Mouse (Mus musculus): ENCODE results near the gene Arid1a. TPM values are rescaled to one million over a fixed set of nuclear protein-coding genes. Genes with fewer than 3 reads are reported as not detected.
A peak's percentile ranks its signal among the peaks of the same experiment; 100 is the strongest.

Arid1a gene
- polyA plus RNA-seq, 1 experiment from 2014 or later, result 21.2 TPM

DNA sequence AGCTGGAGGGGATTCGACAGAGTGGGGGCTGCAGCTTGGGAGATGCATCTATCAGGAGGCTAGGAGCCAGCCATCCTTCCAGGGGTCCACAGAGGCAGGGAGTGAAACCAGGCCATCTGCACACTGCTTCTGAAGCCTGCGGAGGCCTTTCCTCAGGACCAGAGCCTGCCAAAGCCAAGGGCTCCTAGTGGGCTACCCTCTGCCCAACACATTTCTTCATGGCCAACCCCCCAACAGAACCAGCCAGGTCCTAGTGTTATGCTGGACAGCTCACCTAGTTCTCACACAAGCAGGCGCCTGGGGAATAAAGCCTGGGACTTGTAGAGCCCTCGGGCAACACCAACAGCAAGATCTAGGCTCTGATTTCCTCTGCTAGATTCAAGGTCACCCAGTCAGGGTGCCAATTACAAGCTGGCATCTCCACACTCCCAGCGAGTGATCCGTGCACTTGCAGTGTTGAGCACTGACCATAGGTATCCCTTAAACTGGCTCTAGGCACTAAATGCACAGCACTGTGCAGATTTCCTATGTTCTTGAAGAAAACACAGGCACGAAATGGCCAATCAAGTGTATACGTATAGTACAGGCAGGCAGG, 126.1 kb downstream of the Arid1a start:
- Histone ChIP-seq H3K36me3 (peaks cover 16% of the 10 kb centered on the region), H3K4me1 (peaks cover 35% of the 10 kb centered on the region), H3K4me2 (0 out of 2 replicates have a peak overlapping the region, but pooled peaks have one; percentile 82), H3K9ac (peak overlapping the region; percentile 10; the same call in 1 of the 2 replicates), H3K27ac (replicated peaks) (no peak overlapping the region), H3K9me3 (no peaks in the 10 kb centered on the region), H3K4me3 (no peak overlapping the region), H3K27me3 (replicated peaks) (no peaks in the 10 kb centered on the region)
- no peak for ATAC-seq (ENCODE audit: extremely low read depth, insufficient number of reproducible peaks, low FRiP score, low TSS enrichment)
- WGBS, result 82% methylated on average over 8 of the region's 8 CpGs

DNA sequence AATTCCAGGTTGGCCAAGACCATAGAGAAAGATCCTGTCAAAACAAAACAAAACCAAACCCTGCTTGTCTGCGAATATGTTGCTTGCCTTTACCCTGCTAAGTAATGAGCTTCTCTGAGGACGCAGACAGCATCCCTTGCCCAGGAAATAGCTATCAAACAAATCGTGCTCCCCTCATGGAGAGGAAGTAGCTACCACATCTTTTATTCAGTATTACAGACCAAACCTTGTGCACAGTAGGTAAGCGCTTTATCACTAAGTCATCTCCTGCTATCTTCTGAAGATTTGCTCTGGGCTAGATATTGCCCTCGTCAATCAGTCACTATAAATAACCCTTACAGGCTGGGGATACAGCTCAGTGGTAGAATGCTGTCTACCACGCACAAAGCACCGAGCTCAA, 127.4 kb downstream of the Arid1a start:
- Histone ChIP-seq H3K27me3 (replicated peaks) (no peaks in the 10 kb centered on the region), H3K36me3 (peaks cover 27% of the 10 kb centered on the region), H3K4me2 (no peak overlapping the region), H3K4me3 (no peak overlapping the region), H3K27ac (replicated peaks) (no peak overlapping the region), H3K9me3 (no peaks in the 10 kb centered on the region), H3K9ac (no peak overlapping the region), H3K4me1 (peaks cover 39% of the 10 kb centered on the region)
- WGBS, result 67% methylated on average over 7 of the region's 7 CpGs
- ATAC-seq (ENCODE audit: extremely low read depth, insufficient number of reproducible peaks, low FRiP score, low TSS enrichment), result no peak

Small RNA genes lying within 50 kb of the gene (microRNA-seq; reads per million reads assigned to microRNA genes)
- gene Mir7227, result 1.6 reads per million

Other genes starting within 250 kb of the Arid1a start
- gene Kdf1, start 237.8 kb downstream of the Arid1a start, polyA plus RNA-seq (2015; fragmentation: Nextera tagmentation; extraction: Ambion mirVana), result 0.92 and 2.1 TPM in 2 replicates
- gene Nudc, start 210.8 kb downstream of the Arid1a start, polyA plus RNA-seq (2015; fragmentation: Nextera tagmentation; extraction: Ambion mirVana), result 218 and 226 TPM in 2 replicates
- gene Nr0b2, start 203.4 kb downstream of the Arid1a start, polyA plus RNA-seq (2015; fragmentation: Nextera tagmentation; extraction: Ambion mirVana), result 10.5 and 10.8 TPM in 2 replicates
- gene Gpatch3, start 182.0 kb downstream of the Arid1a start, polyA plus RNA-seq (2015; fragmentation: Nextera tagmentation; extraction: Ambion mirVana), result 5.0 and 5.3 TPM in 2 replicates
- 11.2 and 12.8 TPM in 2 replicates for gene Gpn2, start 172.4 kb downstream of the Arid1a start, polyA plus RNA-seq (2015; fragmentation: Nextera tagmentation; extraction: Ambion mirVana)
- gene Sfn, start 154.6 kb downstream of the Arid1a start, polyA plus RNA-seq (2015; fragmentation: Nextera tagmentation; extraction: Ambion mirVana), result 1.2 and 2.9 TPM in 2 replicates
- 1.5 and 1.6 TPM in 2 replicates for gene Zdhhc18, start 106.6 kb downstream of the Arid1a start, polyA plus RNA-seq (2015; fragmentation: Nextera tagmentation; extraction: Ambion mirVana)
- gene Pigv, start 84.1 kb downstream of the Arid1a start, polyA plus RNA-seq (2015; fragmentation: Nextera tagmentation; extraction: Ambion mirVana), result 12.8 and 15.7 TPM in 2 replicates
- 18.3 and 18.9 TPM in 2 replicates for gene Rps6ka1, start 131.0 kb upstream of the Arid1a start, polyA plus RNA-seq (2015; fragmentation: Nextera tagmentation; extraction: Ambion mirVana)
- 1,526 and 1,676 TPM in 2 replicates for gene Hmgn2, start 211.9 kb upstream of the Arid1a start, polyA plus RNA-seq (2015; fragmentation: Nextera tagmentation; extraction: Ambion mirVana)
- 31.0 and 33.6 TPM in 2 replicates for gene Dhdds, start 244.1 kb upstream of the Arid1a start, polyA plus RNA-seq (2015; fragmentation: Nextera tagmentation; extraction: Ambion mirVana)